Mouse (Mus musculus): Measurements from ENCODE around the gene Isoc2b. TPM values are rescaled to one million over a fixed set of nuclear protein-coding genes. Genes with fewer than 3 reads are reported as not detected.
"Not testable (repeated sequence)": the region's sequence is repeated elsewhere in the genome, so short reads cannot be mapped to it uniquely, and the experiment has no call there.

Isoc2b gene
- total RNA-seq, 2 experiments from 2014 or later = 6.0 to 8.2 TPM

DNA sequence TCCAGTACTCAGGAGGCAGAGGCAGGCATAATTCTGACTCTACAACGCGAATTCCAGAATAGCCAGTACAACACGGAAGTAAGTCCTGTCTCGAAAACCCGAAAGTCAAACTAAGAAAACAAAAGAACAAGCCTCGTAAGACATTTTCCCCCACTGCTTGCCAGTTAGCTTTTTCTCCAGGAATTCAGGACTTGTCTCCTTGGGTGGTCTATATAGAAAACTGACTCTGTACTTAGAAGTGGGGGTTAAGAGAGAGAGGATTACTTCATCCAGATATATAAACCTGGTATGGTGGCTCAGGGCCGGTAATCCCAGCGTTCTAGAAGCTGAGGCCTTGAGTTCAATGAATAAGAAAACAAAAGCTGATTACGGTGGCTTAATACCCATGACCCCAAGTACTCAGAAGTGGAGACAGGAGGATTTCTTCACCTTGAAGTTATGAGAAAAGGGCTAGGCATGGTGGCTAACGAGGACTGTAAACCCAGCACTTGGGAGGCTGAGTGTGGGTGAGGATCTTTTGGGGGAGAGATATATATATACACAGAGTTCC lies 3.4 kb downstream of the Isoc2b start:
- DNase-seq (ENCODE audit: low spot score) = no peak

DNA sequence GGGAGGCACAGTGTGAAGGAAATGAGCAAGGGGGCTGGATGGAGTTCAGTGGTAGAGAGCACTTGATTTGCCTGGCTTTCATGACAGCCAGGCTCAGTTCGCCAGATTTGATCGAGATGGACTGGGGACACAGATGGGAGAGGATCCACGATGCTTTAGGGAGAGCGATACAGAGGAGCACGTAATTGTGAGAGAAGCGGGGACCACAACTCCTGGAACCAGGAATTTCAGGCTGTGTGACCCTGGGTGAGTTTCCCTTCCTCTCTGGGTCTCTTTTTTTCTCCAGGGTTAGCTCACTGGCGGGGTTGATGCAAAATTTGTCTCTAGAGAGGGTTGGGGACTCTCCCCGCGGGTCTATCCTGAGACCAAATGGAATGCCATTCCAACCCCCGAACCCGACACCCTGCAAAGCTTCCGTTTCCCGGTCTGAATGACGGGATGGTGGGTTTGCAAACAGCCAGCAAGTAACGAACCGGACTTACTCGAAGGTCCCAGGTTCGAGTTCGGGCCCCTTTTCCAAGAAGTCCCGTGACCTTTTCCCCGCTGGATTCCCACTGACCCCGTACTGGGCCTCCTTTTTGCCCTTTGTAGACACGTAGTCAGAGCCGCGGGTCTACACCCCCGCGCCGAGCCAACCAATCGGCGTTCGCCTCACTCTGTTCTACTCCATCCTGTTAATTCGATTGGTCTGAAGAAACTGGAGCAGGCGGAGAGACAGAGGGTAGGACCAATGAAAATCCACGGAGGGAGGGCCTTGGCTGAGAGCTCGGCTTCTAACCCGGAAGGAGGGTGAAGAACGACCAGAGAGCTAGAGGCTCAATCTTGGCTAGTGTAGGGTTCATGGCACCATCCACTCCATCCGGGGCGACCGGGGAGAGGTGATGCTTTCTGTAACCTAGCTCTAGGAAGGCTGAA lies 4.2 kb downstream of the Isoc2b start:
- DNase-seq (ENCODE audit: low spot score) = peak; percentile 99

DNA sequence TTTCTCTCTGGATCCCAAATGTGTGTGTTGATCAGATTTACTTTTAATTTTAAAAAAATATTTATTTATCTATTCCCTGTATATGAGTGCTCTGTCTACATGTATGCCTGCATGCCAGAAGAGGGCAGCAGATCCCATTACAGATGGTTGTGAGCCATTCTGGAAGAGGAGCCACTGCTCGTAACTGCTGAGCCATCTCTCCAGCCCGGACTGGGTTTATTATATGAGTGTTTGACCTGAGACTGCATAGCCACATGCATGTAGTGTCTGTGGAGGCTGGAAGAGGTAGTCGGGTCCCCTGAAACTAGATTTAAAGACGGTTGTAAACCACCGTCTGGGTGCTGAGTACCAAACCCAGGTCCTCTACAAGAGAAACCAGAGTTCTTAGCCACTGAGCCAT lies 5.0 kb downstream of the Isoc2b start:
- DNase-seq (ENCODE audit: low spot score) = peak; percentile 44

DNA sequence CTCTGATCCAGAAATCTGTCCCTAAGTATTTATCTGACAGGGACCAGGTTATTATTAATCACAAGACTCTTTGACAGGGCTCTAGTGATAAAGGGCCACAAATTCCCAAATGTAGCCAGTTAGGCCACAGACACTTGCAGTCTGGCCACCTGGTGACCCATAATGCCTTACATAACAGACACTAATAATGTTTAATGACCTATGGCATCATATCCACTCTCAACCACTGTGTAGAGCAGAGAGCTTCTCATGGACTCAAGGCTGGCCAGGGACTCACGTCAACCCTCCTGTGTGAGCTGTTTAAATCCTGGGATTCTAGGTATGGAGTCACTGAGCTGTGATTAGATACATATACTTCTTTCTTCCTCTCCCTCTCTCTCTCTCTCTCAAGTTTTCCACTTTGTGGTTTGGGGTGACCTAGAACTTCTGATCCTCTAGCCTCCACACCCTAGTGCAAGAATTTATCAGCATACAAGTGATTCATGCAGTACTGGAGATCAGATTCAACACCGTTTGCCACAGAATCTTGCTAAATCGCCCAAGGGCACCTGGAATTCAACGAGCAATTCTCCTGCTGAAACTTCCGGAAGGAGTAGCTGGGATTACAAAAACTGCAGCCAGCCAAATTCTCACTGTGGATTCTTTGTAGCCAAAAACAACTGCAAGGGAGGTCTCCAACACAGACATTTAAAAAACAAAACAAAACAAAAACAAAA lies 5.8 kb downstream of the Isoc2b start:
- DNase-seq (ENCODE audit: low spot score) = no peak

DNA sequence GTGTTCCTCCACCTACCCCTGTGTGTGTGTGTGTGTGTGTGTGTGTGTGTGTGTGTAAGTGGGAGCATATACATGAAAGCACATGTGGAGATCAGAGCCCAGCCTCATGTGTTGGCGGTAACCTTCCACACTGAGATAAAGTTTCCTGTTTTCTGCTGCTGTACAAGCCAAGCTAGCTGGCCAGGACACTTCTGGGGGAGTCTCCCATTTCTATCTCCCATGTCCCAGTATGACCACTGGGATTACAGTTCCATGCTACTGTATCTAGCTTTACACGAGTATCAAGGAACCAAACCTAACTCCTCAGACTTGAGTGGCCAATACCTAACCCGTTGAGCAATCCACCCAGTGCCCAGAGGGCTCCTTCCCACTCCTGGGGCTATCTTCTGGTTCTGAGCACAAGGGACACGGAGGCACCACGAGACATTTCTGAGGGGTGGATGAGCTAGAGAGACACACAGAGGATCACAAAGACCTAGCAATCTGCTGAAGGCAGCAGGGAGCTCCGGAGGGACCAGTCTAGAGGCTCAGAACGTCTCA lies 6.4 kb downstream of the Isoc2b start:
- DNase-seq (ENCODE audit: low spot score) = no peak

DNA sequence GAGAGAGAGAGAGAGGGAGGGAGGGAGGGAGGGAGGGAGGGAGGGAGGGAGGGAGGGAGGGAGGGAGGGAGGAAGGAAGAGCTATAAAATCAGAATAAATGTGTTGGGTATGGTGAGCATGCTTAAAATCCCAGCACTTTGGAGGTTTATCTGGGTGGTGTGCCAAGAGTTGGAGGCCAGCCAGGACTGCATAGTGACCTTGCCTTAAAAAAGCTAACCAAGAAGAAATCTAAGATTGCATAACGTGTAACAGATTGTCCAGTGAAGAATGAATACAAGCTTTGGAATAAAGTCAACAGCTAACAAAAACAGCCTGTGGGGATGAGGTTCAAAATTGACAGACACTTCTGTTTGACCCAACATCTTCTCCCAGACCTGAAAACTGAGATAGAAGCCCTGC lies 7.0 kb downstream of the Isoc2b start:
- peak; percentile 68 for DNase-seq (ENCODE audit: low spot score)

DNA sequence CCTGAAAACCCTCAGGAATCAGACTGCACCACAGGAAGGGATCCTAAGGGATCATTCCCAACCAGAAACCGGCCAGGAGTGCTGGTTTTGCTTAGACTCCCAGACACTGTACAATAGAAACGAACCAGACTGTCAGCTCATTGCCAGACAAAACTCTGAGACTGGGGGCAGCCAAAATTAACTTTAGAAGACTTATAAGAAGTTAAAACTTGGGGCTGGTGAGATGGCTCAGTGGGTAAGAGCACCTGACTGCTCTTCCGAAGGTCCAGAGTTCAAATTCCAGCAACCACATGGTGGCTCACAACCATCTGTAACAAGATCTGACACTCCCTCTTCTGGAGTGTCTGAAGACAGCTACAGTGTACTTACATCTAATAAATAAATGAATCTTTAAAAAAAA lies 9.1 kb downstream of the Isoc2b start:
- not testable (repeated sequence) for DNase-seq (ENCODE audit: low spot score)

DNA sequence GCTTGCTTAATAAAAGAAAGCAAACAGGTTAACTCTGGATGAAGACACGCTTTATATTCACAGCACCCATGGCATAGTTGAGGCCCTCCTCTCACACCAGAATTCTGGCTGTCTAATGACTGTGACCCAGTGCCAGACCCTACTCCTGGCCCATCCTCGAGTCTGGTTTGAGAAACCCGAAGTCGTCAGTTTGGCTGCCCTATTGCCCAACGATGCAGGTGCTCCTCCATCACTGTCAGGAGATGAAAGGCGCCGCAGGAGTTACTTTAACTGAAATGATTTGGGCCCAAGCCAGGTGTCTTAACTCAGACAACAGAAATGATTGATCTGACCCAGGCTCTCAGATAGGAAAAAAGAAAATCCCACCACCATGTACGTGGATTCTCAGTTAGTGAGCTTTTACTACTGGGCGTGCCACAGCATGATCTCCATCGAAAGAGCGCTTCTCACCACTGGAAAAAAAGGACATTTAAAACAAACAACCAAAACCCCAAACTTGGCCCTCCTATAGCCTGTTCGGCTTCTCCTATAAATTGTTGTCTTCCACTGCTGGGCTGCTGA lies 10.6 kb downstream of the Isoc2b start:
- DNase-seq (ENCODE audit: low spot score) = no peak

DNA sequence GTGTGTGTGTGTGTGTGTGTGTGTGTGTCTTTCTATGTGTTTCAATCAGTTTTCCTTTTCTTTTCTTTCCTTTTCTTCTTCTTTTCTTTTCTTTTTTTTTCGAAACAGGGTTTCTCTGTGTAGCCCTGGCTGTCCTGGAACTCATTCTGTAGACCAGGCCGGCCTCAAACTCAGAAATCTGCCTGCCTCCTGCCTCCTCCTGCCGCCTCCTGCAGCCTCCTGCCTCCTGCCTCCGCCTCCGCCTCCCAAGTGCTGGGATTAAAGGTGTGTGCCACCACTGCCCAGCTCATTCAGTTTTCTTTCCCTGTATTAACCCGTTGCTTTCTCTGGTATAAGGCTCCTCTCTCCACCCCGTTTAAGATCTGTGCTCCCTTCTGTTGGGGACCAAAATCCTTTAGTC lies 12.7 kb downstream of the Isoc2b start:
- no peak for DNase-seq (ENCODE audit: low spot score)

DNA sequence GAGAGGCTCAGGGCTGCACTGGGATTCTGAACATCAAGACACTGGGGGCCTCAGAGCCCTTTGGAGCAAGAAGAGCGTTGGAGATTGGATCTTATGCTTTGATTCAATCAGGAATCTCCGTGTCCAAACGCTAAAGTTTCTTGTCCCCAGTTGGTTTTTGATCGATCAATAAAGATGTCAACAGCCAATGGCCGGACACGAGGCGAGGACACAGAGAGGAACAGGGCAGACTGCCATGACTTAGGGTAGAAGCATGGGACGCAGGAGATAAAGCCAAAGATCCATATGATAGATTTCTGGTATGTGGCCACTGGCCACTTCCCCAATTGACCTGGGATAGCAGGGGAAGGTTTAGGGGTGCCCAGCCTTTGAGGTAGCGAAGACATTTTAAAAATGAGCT lies 13.6 kb downstream of the Isoc2b start:
- DNase-seq (ENCODE audit: low spot score) = no peak

DNA sequence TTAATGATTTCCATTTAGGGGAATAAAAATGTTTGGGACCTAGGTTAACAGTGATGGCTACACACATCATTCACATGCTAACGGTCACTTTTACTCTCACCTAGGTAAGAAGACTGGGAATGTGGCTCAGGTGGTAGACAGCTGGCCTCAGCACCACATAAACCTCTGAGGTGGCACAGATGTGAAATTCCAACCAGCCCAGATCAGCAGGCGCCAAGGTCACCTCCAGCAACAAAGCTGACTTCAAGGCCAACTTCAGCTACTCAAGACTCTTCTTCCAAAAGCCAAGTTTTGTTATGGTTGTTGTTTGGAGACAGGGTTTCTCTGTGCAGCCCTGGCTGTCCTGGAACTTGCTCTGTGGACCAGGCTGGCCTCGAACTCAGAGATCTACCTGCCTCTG lies 16.4 kb downstream of the Isoc2b start:
- DNase-seq (ENCODE audit: low spot score) = no peak

DNA sequence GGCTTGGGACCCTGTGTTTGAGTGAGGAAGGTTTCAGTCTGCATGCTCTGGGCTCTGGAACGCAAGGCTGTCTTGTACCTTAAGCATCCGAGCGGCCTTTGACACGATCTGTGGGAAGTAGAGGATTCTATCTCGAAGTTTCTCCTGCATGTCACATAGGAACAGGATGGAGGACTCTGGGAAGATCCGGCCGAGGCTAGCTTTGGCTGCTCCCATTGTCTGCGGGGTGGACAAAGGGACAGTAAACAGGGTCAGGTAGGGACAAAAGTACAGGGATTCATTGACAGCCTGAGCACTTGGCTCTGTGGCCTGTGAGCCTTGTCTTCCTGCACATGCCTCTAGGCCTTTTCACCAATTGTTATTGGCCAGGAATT lies 18.8 kb downstream of the Isoc2b start:
- no peak for DNase-seq (ENCODE audit: low spot score)

DNA sequence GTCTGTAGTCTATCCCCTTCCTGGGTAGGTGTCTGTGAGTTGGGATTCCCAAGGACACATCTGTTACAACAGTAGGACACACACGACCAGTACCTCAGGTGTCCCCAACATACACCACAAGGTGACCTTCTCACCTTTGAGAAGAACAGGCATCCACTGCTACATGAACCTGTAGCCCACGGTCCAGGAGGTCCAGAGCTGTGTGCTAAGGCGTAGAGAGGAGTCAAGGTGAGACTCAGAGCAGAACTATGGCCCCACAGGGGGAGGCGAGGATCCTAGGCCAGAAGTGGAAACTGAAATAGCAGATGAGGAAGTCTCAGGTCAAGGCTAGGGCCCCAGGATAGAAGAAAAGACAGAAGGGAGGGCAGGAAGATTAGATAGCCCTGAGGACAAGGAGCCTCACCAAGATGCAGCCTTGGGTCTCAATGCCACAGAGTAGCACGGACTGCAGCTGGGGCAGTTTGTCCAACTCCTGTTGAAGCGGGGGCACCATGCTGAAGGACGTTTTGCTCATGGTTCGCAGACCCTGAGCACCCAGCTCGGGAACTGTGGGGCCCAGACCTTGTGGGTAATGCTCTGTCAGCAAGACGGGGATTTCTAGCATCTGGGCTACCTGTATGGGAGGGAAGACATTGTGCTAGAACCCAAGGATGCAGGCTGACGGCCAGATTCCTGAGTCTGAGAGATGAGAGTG lies 19.3 kb downstream of the Isoc2b start:
- DNase-seq (ENCODE audit: low spot score) = no peak

DNA sequence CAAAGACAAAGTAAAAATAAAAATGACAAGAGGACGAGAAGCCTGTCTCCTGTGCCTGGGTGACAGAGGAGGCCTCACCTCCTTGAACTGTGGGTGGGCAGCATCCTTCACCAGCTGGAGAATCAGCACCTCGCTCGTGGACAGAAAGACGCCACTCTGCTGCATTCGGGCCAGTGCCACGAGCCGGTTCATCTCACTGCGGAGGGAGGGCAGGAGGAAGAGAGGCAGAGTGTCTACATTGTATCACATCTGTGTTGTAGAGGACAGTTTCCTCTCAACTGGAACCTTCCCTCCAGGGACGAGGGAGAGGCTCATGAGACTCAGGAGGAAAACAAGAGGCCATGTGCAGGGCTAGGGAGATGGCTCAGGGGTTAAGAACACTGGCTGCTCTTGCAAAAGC lies 20.7 kb downstream of the Isoc2b start:
- DNase-seq (ENCODE audit: low spot score) = no peak

DNA sequence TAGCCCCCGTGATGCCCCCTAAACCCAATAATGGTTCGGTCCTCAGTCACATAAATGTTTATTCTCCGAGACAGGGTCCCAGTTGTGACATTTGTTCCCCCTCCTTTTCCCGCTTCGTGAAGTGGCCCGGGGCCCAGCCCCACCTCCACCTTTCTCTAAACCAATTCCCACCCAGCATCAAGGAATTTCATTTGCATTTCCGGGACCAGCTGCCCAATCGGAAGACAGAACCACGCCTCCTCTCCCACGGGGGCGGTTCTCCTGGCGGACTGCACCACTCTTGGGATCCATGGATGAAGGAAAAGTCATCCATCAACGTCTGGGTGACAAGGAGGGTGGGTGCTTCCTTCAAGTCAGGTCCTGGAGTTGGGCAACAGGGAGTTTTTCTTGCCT lies 25.1 kb downstream of the Isoc2b start:
- no peak for DNase-seq (ENCODE audit: low spot score)

DNA sequence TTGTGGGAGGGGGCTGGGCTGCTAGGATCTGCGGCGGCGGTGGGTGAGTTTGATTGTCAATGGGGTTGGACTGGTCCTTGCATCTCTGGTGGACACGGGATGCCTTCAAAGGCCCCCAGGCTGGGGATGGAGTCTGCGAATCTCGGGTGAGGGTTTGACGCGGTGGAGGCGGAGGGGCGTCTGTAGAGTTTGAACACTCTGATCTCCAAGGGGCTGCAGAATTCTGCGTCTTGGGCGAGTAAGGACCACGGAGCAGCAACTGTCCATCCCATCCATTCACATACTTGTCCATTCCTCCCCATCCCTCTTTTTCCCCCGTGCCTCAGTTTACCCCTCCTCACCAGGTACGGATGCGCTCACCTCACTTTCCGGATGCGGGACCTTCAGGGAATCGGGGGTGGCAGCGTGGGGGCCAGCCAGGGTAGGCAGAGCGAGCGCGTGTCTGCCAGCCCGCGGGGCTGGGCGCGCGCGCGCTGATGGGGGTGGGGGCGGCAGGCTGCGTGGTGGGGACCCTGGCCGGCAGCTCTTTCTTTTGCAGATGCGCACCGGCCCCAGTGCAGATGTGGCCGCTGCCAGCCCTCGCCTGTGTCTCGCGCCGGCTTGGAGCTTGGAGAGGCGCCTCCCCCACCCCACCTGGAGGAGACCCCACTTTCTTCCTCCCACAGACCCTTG lies 25.7 kb downstream of the Isoc2b start, which contains the start of gene Shisa7:
Shisa7 (minus strand) TSS at position 452 of the 672 bp plus-strand sequence.
- no peak for DNase-seq (ENCODE audit: low spot score)

DNA sequence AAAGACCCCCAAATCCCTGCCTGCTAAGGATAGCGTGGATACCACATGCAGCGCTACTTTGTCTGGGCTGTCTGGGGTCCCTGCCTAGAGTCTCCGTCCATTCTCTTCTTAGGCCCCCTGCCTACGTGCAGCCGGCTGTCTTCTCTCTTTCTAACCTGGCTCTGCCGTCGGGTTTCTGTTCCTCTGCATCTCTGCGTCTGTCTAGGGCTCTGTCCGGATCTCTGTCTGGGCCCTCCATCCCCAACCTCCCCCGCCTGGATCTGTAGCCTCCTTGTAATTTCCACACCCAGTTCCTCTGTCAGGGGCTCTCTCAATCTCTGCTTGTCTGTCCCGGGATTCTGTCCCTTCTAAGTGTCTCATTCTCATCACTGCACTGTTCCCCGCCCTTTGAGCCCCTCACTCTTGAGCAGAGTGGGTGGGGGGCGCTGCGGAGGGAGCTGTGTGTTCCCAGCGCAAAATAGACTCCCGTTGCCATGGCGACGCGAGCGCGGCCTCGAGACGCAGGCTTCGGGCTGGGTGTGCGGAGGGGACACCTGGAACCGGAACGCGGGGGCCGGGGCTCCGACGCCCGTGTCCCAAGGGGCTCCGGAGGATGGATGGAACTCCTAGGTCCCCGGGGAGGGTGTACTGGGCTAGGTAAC lies 26.3 kb downstream of the Isoc2b start:
- no peak for DNase-seq (ENCODE audit: low spot score)

DNA sequence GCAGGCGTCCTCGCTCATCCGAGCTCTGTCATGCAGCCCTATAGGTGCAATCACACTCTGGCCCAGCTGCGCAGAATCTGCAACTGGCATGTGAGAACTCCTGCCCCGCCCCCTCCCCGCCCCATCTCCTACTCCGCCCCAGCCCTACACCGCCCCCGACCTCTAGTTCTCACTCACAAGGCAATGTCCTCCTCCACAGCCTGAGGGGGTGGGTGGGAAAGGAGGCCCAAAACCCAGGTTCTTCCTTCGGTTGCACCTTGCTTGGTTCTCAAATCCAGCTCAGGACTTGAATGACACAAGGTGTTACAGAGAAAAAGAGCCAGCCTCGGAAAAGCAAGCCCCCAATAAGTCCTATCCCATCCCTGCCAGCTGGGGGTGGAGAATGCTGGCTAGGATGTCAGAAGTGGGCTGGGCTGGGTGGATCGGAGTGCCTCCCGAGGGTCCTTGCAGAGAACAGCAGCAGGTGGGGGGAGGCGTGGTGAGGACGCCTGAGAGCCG lies 27.4 kb downstream of the Isoc2b start:
- no peak for DNase-seq (ENCODE audit: low spot score)

DNA sequence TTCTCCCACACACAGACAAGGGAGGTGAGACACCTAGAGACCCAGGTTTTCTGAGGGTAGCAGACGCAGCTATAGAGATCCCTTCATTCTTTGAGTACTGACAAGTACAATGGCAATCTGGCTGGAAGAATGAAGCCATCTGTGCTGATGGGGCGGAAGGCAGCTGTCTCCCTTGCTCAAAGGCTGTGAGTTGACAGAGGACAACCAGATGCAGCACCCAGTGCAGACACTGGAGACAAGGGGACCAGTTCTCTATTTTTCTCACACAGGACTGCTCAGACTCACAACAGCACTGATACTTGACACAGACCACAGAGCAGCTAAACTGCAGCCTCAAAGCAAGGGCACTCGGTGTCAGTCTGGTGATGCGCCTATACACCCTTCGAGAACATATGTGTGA lies 28.0 kb downstream of the Isoc2b start:
- DNase-seq (ENCODE audit: low spot score) = no peak

DNA sequence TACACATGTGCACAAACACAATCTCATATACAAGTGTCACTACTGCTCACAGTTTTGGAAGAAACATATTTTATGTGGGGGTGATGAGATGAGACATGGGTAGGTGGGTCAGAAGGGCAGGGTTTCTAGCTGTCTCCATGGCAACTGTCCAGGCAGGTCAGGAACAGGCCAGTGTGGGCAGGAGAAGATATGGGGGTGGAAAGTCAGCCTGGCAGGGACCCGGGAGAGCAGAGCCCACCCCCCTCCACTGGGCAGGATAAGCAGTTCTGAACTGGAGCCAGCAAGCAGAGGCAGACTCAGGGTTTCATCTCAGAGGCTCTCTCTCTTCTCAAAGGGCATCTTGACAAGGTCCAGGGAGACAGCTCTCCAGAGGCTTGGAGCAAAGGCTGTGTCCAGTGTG lies 32.4 kb downstream of the Isoc2b start:
- no peak for DNase-seq (ENCODE audit: low spot score)
